Mouse (Mus musculus): ENCODE measurements around the gene Frs2. TPM values are rescaled to one million over a fixed set of nuclear protein-coding genes. Genes with fewer than 3 reads are reported as not detected.

The Frs2 gene
- total RNA-seq, 2 experiments from 2014 or later: 25.3 to 26.8 TPM

DNA sequence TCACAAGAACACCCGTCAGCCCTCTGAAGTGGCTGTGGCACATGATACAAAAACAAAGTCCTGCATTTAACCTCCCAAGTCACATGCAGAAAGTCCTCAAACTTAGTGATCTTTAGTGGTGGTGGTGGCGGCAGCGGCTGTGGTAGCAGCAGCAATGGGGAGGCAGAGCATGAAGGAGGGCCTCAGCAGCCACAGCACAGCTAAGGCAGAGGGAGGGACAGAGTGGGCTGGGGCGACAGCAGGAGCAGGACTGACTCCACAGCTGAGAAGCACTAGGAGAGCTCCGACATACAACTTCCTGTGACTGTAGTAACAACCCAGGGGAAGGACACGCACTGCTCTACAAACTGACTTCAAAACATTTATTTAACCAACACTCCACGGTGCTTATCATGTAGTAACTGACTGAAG, 29.9 kb downstream of the Frs2 start:
- intact Hi-C loops (cut with DNase I): no loop called here
- DNase-seq (ENCODE audit: extremely low spot score in 1 of 2, low spot score in 2 of 2): no peak

GRCm38 (mm10) chr10:117115652-117116051, 32.7 kb downstream of the Frs2 start:
- intact Hi-C loops (cut with DNase I): no loop called here

DNA sequence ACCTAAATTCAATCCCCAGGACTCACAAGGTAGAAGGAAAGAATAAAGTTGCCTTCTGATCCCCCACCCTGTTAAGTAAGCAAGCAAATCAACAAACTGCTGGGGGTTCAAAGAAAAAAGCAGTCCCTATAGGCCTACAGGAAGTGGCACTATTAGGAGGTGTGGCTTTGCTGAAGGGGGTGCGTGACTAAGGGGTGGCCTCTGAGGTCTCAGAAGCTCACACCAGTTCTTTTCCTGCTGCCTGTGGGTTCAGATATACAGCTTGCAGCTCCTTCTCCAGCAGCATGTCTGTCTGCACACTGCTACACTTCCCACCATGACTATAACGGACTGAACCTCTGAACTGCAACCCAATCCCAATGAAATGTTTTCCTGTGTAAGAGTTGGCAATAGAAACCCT, 35.8 kb downstream of the Frs2 start:
- DNase-seq (ENCODE audit: extremely low spot score in 1 of 2, low spot score in 2 of 2): no peak
- intact Hi-C loops (cut with DNase I): no loop called here

More at GRCm38 (mm10) chr10:117115652-117116051, 32.7 kb downstream of the Frs2 start:
- no peak for DNase-seq (ENCODE audit: extremely low spot score in 1 of 2, low spot score in 2 of 2)

DNA sequence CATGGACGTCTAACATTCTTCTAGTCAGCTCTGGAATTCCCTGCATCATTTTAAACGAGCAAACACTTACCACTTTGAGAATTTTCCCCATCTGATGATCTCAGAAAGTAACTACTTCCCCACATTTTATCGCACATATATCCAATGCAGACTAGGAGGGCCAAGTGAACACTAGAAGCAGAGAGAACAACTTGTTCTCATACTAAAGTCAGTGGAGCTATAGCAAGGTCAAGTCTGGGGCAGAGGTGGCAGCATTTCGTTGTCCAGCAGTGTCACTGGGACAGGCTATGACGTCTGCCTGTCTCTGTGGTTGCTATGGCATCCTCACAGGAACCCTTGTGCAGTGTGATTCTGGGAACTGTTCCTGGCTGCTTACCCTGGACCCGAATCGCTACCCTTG, 36.9 kb downstream of the Frs2 start:
- intact Hi-C loops (cut with DNase I): no loop called here
- DNase-seq (ENCODE audit: extremely low spot score in 1 of 2, low spot score in 2 of 2): no peak

DNA sequence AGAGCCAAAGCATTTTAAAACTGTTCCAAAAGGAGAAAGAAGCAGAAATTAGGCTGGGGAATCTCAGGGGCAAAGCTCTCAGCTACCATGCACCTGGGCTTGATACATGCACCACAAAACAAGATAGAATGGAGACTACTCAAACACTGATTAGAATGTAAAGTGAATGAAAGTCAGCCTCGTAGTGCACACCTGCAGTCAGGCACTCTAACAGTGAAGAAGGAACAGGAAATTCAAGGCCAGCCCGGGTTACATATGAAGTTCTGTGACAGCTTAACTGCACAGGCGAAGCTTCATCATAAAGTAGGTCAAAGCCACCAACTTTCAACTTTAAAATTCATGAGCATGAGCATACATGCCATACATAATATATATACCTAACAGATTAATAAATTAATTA, 38.1 kb downstream of the Frs2 start:
- DNase-seq (ENCODE audit: extremely low spot score in 1 of 2, low spot score in 2 of 2): no peak

DNA sequence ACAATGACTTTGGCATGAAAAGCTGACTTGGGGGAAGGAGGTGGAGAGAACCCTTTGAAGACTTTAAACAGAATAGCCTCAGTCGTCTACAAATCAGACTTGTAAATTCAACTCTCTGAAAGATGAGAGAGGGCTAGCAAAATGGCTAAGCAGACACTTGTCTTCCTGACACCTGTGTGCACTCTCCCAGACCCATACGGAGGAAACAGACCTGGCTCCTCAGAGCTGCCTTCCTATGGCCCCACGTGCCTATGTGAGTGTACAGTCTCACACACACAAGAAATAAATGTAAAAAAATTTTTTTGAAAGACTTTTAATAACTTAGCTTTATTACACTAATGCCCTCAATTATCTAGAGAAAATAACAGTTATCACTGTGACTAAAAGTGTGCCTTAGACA, 41.6 kb downstream of the Frs2 start:
- intact Hi-C loops (cut with DNase I): no loop called here
- DNase-seq (ENCODE audit: extremely low spot score in 1 of 2, low spot score in 2 of 2): no peak

More for the DNA sequence above, 38.1 kb downstream of the Frs2 start:
- intact Hi-C loops (cut with DNase I): no loop called here

- intact Hi-C loops (cut with DNase I): no loop called here
- no peak for DNase-seq (ENCODE audit: extremely low spot score in 1 of 2, low spot score in 2 of 2)
Measured at GRCm38 (mm10) chr10:117106244-117106643, 42.1 kb downstream of the Frs2 start.

DNA sequence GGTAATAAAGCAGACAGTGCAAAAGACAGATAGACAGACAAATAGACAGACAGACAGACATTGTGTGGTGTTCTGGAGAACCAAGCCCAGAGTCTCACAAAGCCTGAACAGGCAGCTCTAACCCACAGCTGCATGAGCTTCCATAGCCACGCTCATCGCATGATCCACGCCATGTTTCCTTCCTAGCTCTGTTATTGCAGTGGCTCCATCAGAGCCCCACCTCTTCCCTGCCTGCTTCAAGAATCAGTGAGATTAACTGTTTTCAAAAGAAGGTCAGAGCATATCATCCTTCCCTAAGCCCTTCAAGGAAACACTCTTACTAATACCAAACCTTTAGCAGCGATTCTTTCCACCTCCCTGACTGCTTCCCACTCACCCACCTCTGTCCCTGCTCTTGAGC, 43.3 kb downstream of the Frs2 start:
- intact Hi-C loops (cut with DNase I): no loop called here
- no peak for DNase-seq (ENCODE audit: extremely low spot score in 1 of 2, low spot score in 2 of 2)

DNA sequence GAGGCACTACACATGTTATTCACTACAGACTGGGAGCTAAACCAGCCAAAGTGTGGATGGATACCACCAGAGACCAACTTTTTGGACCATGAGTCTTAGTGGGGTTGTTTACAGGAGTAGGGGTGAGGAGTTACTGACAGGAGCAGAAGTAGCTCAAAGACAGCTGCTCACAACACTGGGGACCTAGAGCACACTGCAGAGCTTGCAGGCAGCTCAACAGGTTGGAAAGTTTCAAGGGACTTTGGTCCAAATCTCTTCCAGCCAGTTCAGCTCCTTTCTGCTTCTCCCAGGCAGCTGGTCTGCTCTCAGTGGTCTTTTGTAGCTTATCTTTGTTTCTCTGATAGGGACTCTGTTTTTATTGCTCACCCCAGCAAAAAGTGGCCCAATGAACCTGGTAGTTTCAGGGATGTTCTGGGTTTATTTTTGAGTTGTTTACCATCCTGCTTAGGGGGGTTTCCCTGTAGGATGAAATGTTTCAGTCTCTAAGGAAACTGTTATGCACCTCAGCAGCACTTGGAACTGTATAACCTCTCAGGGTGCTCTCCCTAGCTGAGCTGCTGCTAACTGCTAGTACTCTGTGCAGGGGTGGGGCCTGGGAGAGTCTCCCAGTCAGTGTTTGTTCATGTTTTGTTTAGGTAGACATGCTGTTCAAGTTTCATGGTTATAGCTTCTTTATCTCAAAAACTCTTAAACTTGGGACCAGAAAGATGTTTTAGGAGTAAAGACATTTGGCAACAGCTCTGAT, 44.3 kb downstream of the Frs2 start:
- DNase-seq (ENCODE audit: extremely low spot score in 1 of 2, low spot score in 2 of 2): no peak
- intact Hi-C loops (cut with DNase I): no loop called here

GRCm38 (mm10) chr10:117100175-117100574, 48.2 kb downstream of the Frs2 start:
- DNase-seq (ENCODE audit: extremely low spot score in 1 of 2, low spot score in 2 of 2): no peak
- intact Hi-C loops (cut with DNase I): no loop called here

- DNase-seq (ENCODE audit: extremely low spot score in 1 of 2, low spot score in 2 of 2): no peak
- intact Hi-C loops (cut with DNase I): no loop called here
Measured at GRCm38 (mm10) chr10:117097116-117097698, 51.1 kb downstream of the Frs2 start.

GRCm38 (mm10) chr10:117096096-117096495, 52.2 kb downstream of the Frs2 start:
- no peak for DNase-seq (ENCODE audit: extremely low spot score in 1 of 2, low spot score in 2 of 2)
- intact Hi-C loops (cut with DNase I): no loop called here

DNA sequence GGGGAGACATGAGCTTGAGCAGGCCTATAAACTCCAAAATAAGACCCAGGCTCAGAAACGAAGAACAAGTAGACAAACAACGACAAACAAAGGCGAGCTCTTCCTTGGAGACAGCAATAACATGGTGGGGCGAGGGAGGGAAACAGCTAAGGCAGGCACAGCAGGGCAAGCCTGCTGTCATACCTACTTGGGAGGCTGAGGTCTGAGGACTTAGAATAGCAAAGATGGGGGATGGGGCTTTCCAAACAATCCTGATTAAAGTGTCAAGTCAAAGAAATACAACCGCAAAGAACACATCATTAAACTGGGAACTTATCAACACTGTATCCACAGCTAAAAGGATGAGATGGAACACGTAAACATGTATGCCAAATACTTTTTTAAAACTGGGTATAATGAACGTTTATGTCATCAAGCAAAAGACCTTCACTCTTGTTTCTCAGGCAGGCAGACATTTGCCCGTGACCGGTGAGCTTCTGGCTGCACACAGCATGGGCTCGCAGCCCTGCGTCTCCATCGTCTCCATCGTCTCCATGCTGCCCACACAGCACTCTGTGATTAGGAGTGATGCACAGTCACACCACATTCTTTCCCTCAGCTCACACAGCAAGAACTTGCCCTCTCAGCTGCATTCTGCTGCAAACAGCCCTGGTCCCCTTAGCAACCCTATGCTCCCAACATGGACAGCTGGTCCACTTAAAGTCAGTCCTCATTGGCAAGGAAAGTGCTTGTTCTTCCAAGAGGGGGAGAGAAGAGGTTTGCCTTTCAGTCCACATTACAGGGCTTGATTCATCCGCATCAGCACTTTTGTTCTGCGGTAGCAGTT, 53.6 kb downstream of the Frs2 start:
- peak; percentile 31 to 44 for DNase-seq (ENCODE audit: extremely low spot score in 1 of 2, low spot score in 2 of 2)
- intact Hi-C loops (cut with DNase I): loop anchor here (5.0 kb wide), 1 partner anchor 53 kb away; the partner anchor contains the start of gene Frs2

GRCm38 (mm10) chr10:117089628-117090027, 58.7 kb downstream of the Frs2 start:
- intact Hi-C loops (cut with DNase I): loop anchor here (5.0 kb wide), 1 partner anchor 58 kb away; the partner anchor contains the start of gene Frs2
- no peak for DNase-seq (ENCODE audit: extremely low spot score in 1 of 2, low spot score in 2 of 2)

DNA sequence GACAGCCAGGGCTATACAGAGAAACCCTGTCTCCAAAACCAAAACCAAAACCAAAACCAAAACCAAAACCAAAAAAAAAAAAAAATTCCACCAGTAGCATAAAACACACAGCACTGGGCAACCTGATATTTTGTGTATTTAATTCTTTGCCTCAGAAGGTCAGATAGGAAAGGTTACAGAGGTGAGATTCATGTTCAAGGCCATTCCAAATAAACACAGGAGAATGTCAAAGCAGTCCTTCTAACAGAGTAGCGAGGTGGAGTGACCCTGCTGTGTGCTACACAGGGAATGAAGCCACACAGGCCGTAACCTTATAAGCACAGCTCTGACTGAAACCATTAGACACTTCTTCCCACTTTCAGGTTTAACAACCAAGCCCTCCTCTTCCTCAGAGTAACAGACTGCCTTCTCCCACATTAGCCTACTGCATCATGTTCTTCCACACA, 66.4 kb downstream of the Frs2 start:
- no peak for DNase-seq (ENCODE audit: extremely low spot score in 1 of 2, low spot score in 2 of 2)
- intact Hi-C loops (cut with DNase I): no loop called here

GRCm38 (mm10) chr10:117081326-117081725, 67.0 kb downstream of the Frs2 start:
- intact Hi-C loops (cut with DNase I): no loop called here
- DNase-seq (ENCODE audit: extremely low spot score in 1 of 2, low spot score in 2 of 2): no peak

DNA sequence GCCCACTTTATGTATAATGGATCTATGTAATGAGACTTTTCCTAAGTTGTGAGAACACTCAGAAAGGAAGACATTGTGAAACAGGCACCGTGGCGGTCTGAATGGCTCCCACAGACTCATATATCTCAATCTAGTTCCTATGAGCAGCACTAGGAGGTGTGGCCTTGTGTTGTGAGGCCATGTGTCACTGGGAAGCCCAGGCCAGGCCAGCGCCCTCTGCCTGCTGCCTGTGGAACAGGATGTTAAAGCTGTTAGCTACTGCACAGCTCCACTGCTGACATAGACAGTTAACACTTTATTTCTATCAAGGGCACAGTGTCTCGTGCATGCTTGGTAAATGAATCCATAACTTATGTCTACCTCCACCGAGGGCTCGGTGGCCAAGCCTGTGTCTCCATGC, 70.0 kb downstream of the Frs2 start:
- intact Hi-C loops (cut with DNase I): no loop called here
- peak in 1 of 2 experiments; percentile 53 for DNase-seq (ENCODE audit: extremely low spot score in 1 of 2, low spot score in 2 of 2)

GRCm38 (mm10) chr10:117073176-117073575, 75.2 kb downstream of the Frs2 start:
- intact Hi-C loops (cut with DNase I): no loop called here
- no peak for DNase-seq (ENCODE audit: extremely low spot score in 1 of 2, low spot score in 2 of 2)

DNA sequence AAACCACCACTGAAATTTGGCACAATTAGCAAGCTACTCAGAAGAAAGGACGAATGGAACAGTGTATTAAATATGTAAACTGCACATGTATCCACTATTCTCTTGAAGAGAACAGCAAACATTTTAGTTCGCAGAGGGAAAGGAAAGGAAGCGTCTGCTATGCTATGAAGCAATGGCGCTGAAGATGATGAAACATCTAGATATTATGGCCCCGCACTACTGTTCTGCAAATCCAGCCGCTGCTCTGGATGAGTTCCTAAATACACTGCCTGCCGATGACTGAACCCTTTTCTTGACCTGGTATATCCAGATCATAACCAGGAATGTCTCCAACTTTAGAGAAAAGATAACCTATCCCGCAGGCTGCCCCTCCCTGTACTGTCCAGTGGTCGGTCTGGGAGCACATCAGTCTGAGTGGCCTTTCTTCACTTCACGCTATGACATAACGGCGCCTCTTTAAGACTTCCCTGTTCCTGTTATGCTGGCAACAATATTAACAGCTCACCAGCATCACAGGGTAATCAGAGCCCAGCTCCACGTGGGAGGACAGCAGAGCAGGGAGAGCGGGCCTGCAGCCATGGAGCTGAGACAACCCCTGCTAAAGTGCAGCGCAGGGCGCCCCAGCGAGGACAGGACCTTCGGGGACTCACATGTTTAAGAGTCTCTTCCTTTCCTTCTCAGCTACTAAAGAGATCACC, 76.0 kb downstream of the Frs2 start:
- no peak for DNase-seq (ENCODE audit: extremely low spot score in 1 of 2, low spot score in 2 of 2)
- intact Hi-C loops (cut with DNase I): no loop called here
